Mouse (Mus musculus): ENCODE results near the gene Pagr1a. TPM values are rescaled to one million over a fixed set of nuclear protein-coding genes. Genes with fewer than 3 reads are reported as not detected.

Pagr1a gene
- total and polyA plus RNA-seq, 3 experiments = 60.2 to 85.9 TPM; not detected in 1

DNA sequence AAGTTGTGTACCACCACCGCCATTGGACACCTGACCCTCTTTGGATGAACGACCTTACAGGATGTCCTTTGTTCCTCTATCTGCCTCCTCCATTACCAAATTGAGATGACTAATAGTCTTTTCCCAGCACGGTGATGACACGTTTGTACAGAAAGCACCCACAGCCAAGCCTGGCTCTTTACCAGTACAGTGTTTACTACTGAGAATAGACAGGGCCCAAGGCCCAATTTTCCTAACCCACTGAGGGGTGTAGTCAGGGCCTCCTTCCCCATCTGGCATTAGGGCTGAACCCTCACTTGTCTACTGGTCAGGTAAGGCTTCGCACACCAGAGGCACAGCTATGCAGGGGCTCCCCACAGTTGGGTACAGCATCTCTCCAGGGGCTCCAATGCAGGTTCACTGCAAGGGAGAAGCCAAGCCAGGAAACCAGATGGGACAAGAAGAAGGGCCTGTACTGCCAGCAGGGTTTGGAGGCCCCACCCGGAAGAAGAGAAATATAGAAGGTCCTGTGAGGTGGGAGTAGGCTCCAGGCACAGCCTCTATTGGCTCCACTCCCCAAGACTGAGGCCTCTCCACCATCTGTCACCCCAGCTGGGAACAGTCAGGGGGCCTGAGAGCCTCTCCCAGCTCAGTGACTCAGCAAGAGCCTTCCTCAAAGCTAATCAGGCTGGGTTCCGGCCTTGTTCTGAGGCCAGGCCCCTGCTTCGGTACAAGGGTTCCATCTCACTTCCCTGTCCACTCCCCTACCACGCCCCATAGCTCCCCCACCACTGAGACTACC is 8.7 kb downstream of the Pagr1a start:
- Histone ChIP-seq H3K4me1 (ENCODE audit: control insufficient read depth in 1 of 2, insufficient read depth in 2 of 2, low read length in 2 of 2) (peaks cover 10 to 33% of the 10 kb centered on the region in 2 experiments), H3K9me3 (replicated peaks; ENCODE audit: insufficient read depth, low read length) (no peaks in the 10 kb centered on the region), H3K27me3 (ENCODE audit: control insufficient read depth in 1 of 2, insufficient read depth in 2 of 2, low read length in 2 of 2) (no peaks in the 10 kb centered on the region), H3K79me2 (ENCODE audit: control insufficient read depth, insufficient read depth, low read length, poor library complexity) (peaks cover 8% of the 10 kb centered on the region), H3K4me3 (ENCODE audit: control insufficient read depth in 1 of 2, insufficient read depth in 1 of 2, low read depth in 2 of 2, low read length in 2 of 2) (peak overlapping the region; percentile 3 to 18; a peak in 2 of 4 replicates), H3K27ac (ENCODE audit: control insufficient read depth, low read depth, low read length) (peak overlapping the region; percentile 91), H3K9ac (ENCODE audit: control insufficient read depth, low read depth, low read length, poor library complexity, severe bottlenecking) (peak overlapping the region; percentile 68), H3K36me3 (ENCODE audit: control insufficient read depth in 1 of 2, insufficient read depth in 2 of 2, low read length in 2 of 2) (peaks cover 0 to 24% of the 10 kb centered on the region in 2 experiments; a peak in 2 of 4 replicates)
- DNase-seq (ENCODE audit: low read depth, low spot score) = peak; percentile 95
- TF ChIP-seq MAFK (IDR thresholded peaks at IDR 0.05; ENCODE audit: borderline replicate concordance, low read depth, low read length) (0 out of 2 replicates have a peak, but pooled peaks have one; percentile 53), GATA1 (IDR thresholded peaks at IDR 0.05; ENCODE audit: low read depth, low read length) (no peak), MXI1 (IDR thresholded peaks at IDR 0.05; ENCODE audit: low read depth, low read length) (peak; percentile 65), ZNF384 (IDR thresholded peaks at IDR 0.05; ENCODE audit: low read depth, low read length) (no peak), ELF1 (IDR thresholded peaks at IDR 0.05; ENCODE audit: low read depth, low read length) (peak; percentile 75), TAL1 (IDR thresholded peaks at IDR 0.05; ENCODE audit: low read length) (peak; percentile 41; the same call in 1 of the 2 replicates), TBP (IDR thresholded peaks at IDR 0.05; ENCODE audit: low read depth, low read length) (peak; percentile 71; the same call in 1 of the 2 replicates), JUND (IDR thresholded peaks at IDR 0.05; ENCODE audit: low read depth, low read length) (0 out of 2 replicates have a peak, but pooled peaks have one; percentile 9), USF1 (IDR thresholded peaks at IDR 0.05; ENCODE audit: low read depth, low read length) (0 out of 2 replicates have a peak, but pooled peaks have one; percentile 3), POLR2AphosphoS5 (IDR thresholded peaks at IDR 0.05; ENCODE audit: borderline replicate concordance, low read depth, low read length) (no peak), EP300 (IDR thresholded peaks at IDR 0.05; ENCODE audit: low read depth in 1 of 2, low read length in 2 of 2) (peak in 1 of 2 experiments; percentile 65; a peak in 2 of 4 replicates), POLR2A (IDR thresholded peaks at IDR 0.05; ENCODE audit: control insufficient read depth in 1 of 2, insufficient read depth in 1 of 2, low read depth in 1 of 2, low read length in 2 of 2, poor library complexity in 1 of 2) (peak; percentile 17 to 78; a peak in 3 of 4 replicates), ETS1 (IDR thresholded peaks at IDR 0.05; ENCODE audit: low read depth, low read length) (peak; percentile 98), KAT2A (conservative IDR thresholded peaks at IDR 0.05; ENCODE audit: low read depth, low read length) (peak; percentile 34; the same call in 1 of the 2 replicates), NRF1 (IDR thresholded peaks at IDR 0.05; ENCODE audit: insufficient read depth, low read depth, low read length, poor library complexity, severe bottlenecking) (no peak), UBTF (IDR thresholded peaks at IDR 0.05; ENCODE audit: borderline replicate concordance, insufficient read depth, low read depth, low read length) (no peak), GABPA (IDR thresholded peaks at IDR 0.05; ENCODE audit: low read depth, low read length) (peak; percentile 79), HCFC1 (IDR thresholded peaks at IDR 0.05; ENCODE audit: low read depth, low read length) (peak; percentile 60; the same call in 1 of the 2 replicates), SIN3A (IDR thresholded peaks at IDR 0.05; ENCODE audit: low read length) (peak; percentile 84), TCF12 (IDR thresholded peaks at IDR 0.05; ENCODE audit: low read depth, low read length) (0 out of 2 replicates have a peak, but pooled peaks have one; percentile 31), MAX (IDR thresholded peaks at IDR 0.05; ENCODE audit: low read length) (0 out of 2 replicates have a peak, but pooled peaks have one; percentile 15)

All from MEL (cell line).